In genomic region chr7:28350155-28350883, GRCm38 (mm10) we compare ENCODE assay signal across 8 mouse cellular contexts. TPM values are rescaled to one million over a fixed set of nuclear protein-coding genes. Genes with fewer than 3 reads are reported as not detected.
DNase-seq lines count a peak whose midpoint lies in the region; ATAC-seq lines count a peak whose summit lies in the region.

TSS of gene Rps16 (plus strand) at chr7:28350652.

- H3K4me1 ChIP-seq in heart, embryonic 13.5 days: peaks cover 19% of the 10 kb centered on the region
- peaks cover 44% of the 10 kb centered on the region for H3K4me1 ChIP-seq in liver, embryonic 12.5 days
- H3K4me1 ChIP-seq in stomach, embryonic 15.5 days: peaks cover 15% of the 10 kb centered on the region

- H3K9ac ChIP-seq in heart, embryonic 13.5 days: peak within 1 kb of the TSS; percentile 99
- H3K9ac ChIP-seq in liver, embryonic 12.5 days: peak within 1 kb of the TSS; percentile 97
- H3K9ac ChIP-seq in stomach, embryonic 15.5 days: peak within 1 kb of the TSS; percentile 95

- H3K27ac ChIP-seq in heart, embryonic 13.5 days (replicated peaks): peak within 1 kb of the TSS; percentile 92
- peak within 1 kb of the TSS; percentile 84 for H3K27ac ChIP-seq in liver, embryonic 12.5 days
- peak within 1 kb of the TSS; percentile 95 for H3K27ac ChIP-seq in stomach, embryonic 15.5 days

- H3K27me3 ChIP-seq in heart, embryonic 13.5 days (replicated peaks): no peaks in the 10 kb centered on the region
- H3K27me3 ChIP-seq in liver, embryonic 12.5 days (replicated peaks): no peaks in the 10 kb centered on the region
- H3K27me3 ChIP-seq in stomach, embryonic 15.5 days (replicated peaks): no peaks in the 10 kb centered on the region

- peak within 1 kb of the TSS; percentile 71 for H3K4me3 ChIP-seq in heart, embryonic 13.5 days
- peak within 1 kb of the TSS; percentile 93 for H3K4me3 ChIP-seq in liver, embryonic 12.5 days
- peak within 1 kb of the TSS; percentile 92 for H3K4me3 ChIP-seq in stomach, embryonic 15.5 days (replicated peaks)

- peak; percentile 97 for DNase-seq in CD4-positive helper T cell, adult 2 months (ENCODE audit: low read depth, low spot score)
- DNase-seq in brain, embryonic 18.5 days (ENCODE audit: low read depth, low spot score): peak; percentile 93
- peak; percentile 99 for DNase-seq in kidney, postnatal 10 days
- DNase-seq in natural killer cell, adult 2 months (ENCODE audit: low spot score in 2 of 2): peak; percentile 97 to 98

- under 1% methylated on average over 50 of the region's 50 CpGs for WGBS in heart, embryonic 13.5 days
- WGBS in liver, embryonic 12.5 days (ENCODE audit: insufficient replicate concordance): under 1% methylated on average over 50 of the region's 50 CpGs
- WGBS in stomach, embryonic 15.5 days: under 1% methylated on average over 49 of the region's 50 CpGs

- no peaks in the 10 kb centered on the region for H3K9me3 ChIP-seq in heart, embryonic 13.5 days
- H3K9me3 ChIP-seq in liver, embryonic 12.5 days (replicated peaks): no peaks in the 10 kb centered on the region
- H3K9me3 ChIP-seq in stomach, embryonic 15.5 days: no peaks in the 10 kb centered on the region

- ATAC-seq in erythroid progenitor cell, adult 5-6 weeks (replicated peaks; ENCODE audit: low FRiP score, poor library complexity, severe bottlenecking): peak; percentile 98
- peak; percentile 93 for ATAC-seq in heart, embryonic 13.5 days (ENCODE audit: extremely low read depth, insufficient number of reproducible peaks, low FRiP score, low TSS enrichment)
- peak; percentile 92 for ATAC-seq in liver, embryonic 12.5 days
- peak; percentile 93 for ATAC-seq in stomach, embryonic 15.5 days (ENCODE audit: insufficient read depth, low FRiP score, low read depth)

- peak within 1 kb of the TSS; percentile 88 for H3K4me2 ChIP-seq in heart, embryonic 13.5 days
- H3K4me2 ChIP-seq in liver, embryonic 12.5 days: peak within 1 kb of the TSS; percentile 76
- peak within 1 kb of the TSS; percentile 66 for H3K4me2 ChIP-seq in stomach, embryonic 15.5 days

- peaks cover 37% of the 10 kb centered on the region for H3K36me3 ChIP-seq in heart, embryonic 13.5 days
- H3K36me3 ChIP-seq in liver, embryonic 12.5 days: peaks cover 39% of the 10 kb centered on the region
- peaks cover 20% of the 10 kb centered on the region for H3K36me3 ChIP-seq in stomach, embryonic 15.5 days

RNA-seq across cellular contexts. Expression of gene Rps16, which starts in this region (rescaled TPM):
- 892 and 1,114 TPM in 2 replicates for total RNA-seq in erythroid progenitor cell, adult 5-6 weeks (2015; ENCODE audit: low replicate concordance)
- total RNA-seq in erythroid progenitor cell, adult 5-6 weeks (2017; ENCODE audit: low replicate concordance): 132 and 239 TPM in 2 replicates
- polyA plus RNA-seq in heart, embryonic 13.5 days (2015; fragmentation: Nextera tagmentation; extraction: Ambion mirVana): 599 and 651 TPM in 2 replicates
- 986 and 994 TPM in 2 replicates for polyA plus RNA-seq in liver, embryonic 12.5 days (2016; fragmentation: Nextera tagmentation; extraction: Ambion mirVana)
- polyA plus RNA-seq in stomach, embryonic 15.5 days (2015; fragmentation: Nextera tagmentation; extraction: Ambion mirVana): 826 and 1,031 TPM in 2 replicates

Comparison
In these comparisons a context has a peak if more than half of its experiments do, and no peak if none do; other contexts are left out.
1. Peak in every context shown above with its lines: DNase-seq, ATAC-seq, H3K4me3 ChIP-seq and H3K27ac ChIP-seq.